Mouse (Mus musculus) heart, postnatal 10 days (tissue): ENCODE results near the gene Immp2l. TPM values are rescaled to one million over a fixed set of nuclear protein-coding genes. Genes with fewer than 3 reads are reported as not detected.

ENCODE experiments used
- DNase-seq, 2 experiments: peaks; one replicate each; pipeline ENCODE4 v3.0.0; 2021
- intact Hi-C: fragments of 180-260 bp; cut with DNase I; formaldehyde crosslinking; loops from one replicate; pipeline ENCODE4 v1.15.1; 2025
- total RNA-seq, 2 experiments: library from RNA; stranded (reverse); gene quantifications; 2 replicates each; pipeline ENCODE4 v1.2.3; 2021

Gene Immp2l
- total RNA-seq, 2 experiments from 2014 or later, result 10.2 to 11.5 TPM

GRCm38 (mm10) chr12:41911626-41912025 is 887.7 kb downstream of the Immp2l start:
- intact Hi-C loops, result no loop called here
- DNase-seq, result no peak

- intact Hi-C loops, result no loop called here
- DNase-seq, result no peak
These were observed 913.9 kb downstream of the Immp2l start for GRCm38 (mm10) chr12:41937751-41938150.

GRCm38 (mm10) chr12:41941853-41942252 is 918.0 kb downstream of the Immp2l start:
- intact Hi-C loops, result no loop called here
- DNase-seq, result no peak

- intact Hi-C loops, result no loop called here
- no peak for DNase-seq
These were observed 920.3 kb downstream of the Immp2l start for GRCm38 (mm10) chr12:41944079-41944672.

- intact Hi-C loops, result no loop called here
- DNase-seq, result no peak
These were observed 922.6 kb downstream of the Immp2l start for GRCm38 (mm10) chr12:41946536-41946935.

- intact Hi-C loops, result no loop called here
- DNase-seq, result no peak
These were observed 925.5 kb downstream of the Immp2l start for GRCm38 (mm10) chr12:41949409-41949808.

- peak in 1 of 2 experiments; percentile 4 for DNase-seq
- intact Hi-C loops, result no loop called here
These were observed 926.0 kb downstream of the Immp2l start for GRCm38 (mm10) chr12:41949841-41950241.

GRCm38 (mm10) chr12:41950726-41951125 is 926.8 kb downstream of the Immp2l start:
- intact Hi-C loops, result no loop called here
- DNase-seq, result peak in 1 of 2 experiments; percentile 12

- DNase-seq, result no peak
- intact Hi-C loops, result no loop called here
These were observed 937.1 kb downstream of the Immp2l start for GRCm38 (mm10) chr12:41961038-41961437.

- DNase-seq, result no peak
- intact Hi-C loops, result no loop called here
These were observed 967.5 kb downstream of the Immp2l start for GRCm38 (mm10) chr12:41991408-41991807.
